ENCODE assay signal across 8 mouse cellular contexts in the genomic region with DNA sequence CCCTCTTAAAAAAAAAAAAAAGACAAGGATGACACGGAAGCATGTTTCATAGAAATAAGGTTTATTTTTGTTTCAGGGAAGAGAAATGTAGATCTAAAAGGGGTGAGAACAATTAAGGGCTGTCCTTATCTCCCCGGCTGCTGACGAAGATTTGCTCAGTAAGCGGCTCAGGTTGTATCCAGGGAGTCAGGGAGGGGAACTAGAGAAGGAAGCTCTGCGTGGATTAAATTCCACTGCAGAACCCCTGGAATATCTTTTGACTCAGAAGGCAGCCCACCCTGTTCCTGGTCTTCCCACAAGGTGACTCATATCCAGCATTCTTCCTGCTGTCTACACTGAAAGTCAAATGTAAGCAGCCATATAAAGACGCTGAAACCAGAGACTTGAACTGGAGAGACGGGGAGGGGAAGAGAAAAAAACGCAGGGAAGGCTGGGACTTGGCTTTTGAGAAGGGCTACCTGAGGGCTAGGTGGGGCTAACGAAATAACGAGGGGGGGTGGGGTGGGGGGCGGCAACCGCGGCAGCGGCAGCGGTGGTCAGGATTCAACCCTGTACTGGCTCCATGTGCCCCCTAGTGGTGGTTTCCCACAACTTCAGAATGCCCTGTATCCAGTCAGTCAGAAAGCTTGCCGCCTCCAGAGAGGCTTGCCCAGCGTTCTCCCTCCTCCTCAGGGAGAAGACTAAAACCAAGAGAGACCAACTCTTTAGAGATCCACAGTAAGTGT. TPM values are rescaled to one million over a fixed set of nuclear protein-coding genes. Genes with fewer than 3 reads are reported as not detected.
A peak's percentile ranks its signal among the peaks of the same experiment; 100 is the strongest.
DNase-seq lines count a peak whose midpoint lies in the region; ATAC-seq and TF ChIP-seq lines count a peak whose summit lies in the region.

No protein-coding gene starts in this region.

- WGBS in heart, postnatal 0 days: 5% methylated on average over 17 of the region's 17 CpGs
- 6% methylated on average over 17 of the region's 17 CpGs for WGBS in lung, adult 2 months
- 21% methylated on average over 17 of the region's 17 CpGs for WGBS in neural tube, embryonic 14.5 days

- no peak for TF ChIP-seq POLR2A in brain, embryonic 14.5 days (IDR thresholded peaks at IDR 0.05; ENCODE audit: borderline replicate concordance, extremely low read depth, insufficient read depth, insufficient read length, poor library complexity, severe bottlenecking)
- TF ChIP-seq POLR2A in lung, adult 2 months (IDR thresholded peaks at IDR 0.05; ENCODE audit: borderline replicate concordance, extremely low read depth, low read depth, low read length): no peak

- peaks cover 11% of the 10 kb centered on the region for H3K9me3 ChIP-seq in erythroblast, embryonic 14.5 days (ENCODE audit: control insufficient read depth, low read length)
- H3K9me3 ChIP-seq in heart, postnatal 0 days (replicated peaks; ENCODE audit: control insufficient read depth, low read length): peaks cover 10% of the 10 kb centered on the region
- no peaks in the 10 kb centered on the region for H3K9me3 ChIP-seq in neural tube, embryonic 14.5 days (ENCODE audit: control insufficient read depth, low read length)

- ATAC-seq in heart, postnatal 0 days (ENCODE audit: insufficient read depth, low read depth): peak; percentile 64; the same call in 1 of the 2 replicates
- ATAC-seq in neural tube, embryonic 14.5 days (ENCODE audit: low read depth): peak; percentile 78; the same call in 1 of the 2 replicates

- H3K4me1 ChIP-seq in erythroblast, embryonic 14.5 days (ENCODE audit: control insufficient read depth): peaks cover 16% of the 10 kb centered on the region
- H3K4me1 ChIP-seq in heart, postnatal 0 days (ENCODE audit: control insufficient read depth, insufficient read depth): no peaks in the 10 kb centered on the region
- H3K4me1 ChIP-seq in lung, adult 2 months (ENCODE audit: control insufficient read depth, insufficient read depth, low read length): no peaks in the 10 kb centered on the region
- no peaks in the 10 kb centered on the region; the same call in 1 of the 2 replicates for H3K4me1 ChIP-seq in neural tube, embryonic 14.5 days (ENCODE audit: control insufficient read depth, insufficient read depth, low read length)

- no peaks in the 10 kb centered on the region; the same call in 1 of the 2 replicates for H3K27me3 ChIP-seq in erythroblast, embryonic 14.5 days (ENCODE audit: control insufficient read depth)
- H3K27me3 ChIP-seq in heart, postnatal 0 days (ENCODE audit: control insufficient read depth, insufficient read depth, low read length): 0 out of 2 replicates have a peak, but pooled peaks cover 4% of the 10 kb centered on the region
- H3K27me3 ChIP-seq in neural tube, embryonic 14.5 days (ENCODE audit: control insufficient read depth, insufficient read depth, low read length): no peaks in the 10 kb centered on the region

- TF ChIP-seq CTCF in brain, embryonic 14.5 days (IDR thresholded peaks at IDR 0.05; ENCODE audit: borderline replicate concordance, extremely low read depth, insufficient read depth, insufficient read length): peak; percentile 77
- peak; percentile 60 for TF ChIP-seq CTCF in heart, postnatal 0 days (IDR thresholded peaks at IDR 0.05; ENCODE audit: low read depth)
- TF ChIP-seq CTCF in lung, adult 2 months (IDR thresholded peaks at IDR 0.05; ENCODE audit: insufficient read depth, low read length): peak; percentile 59

- peak overlapping the region; percentile 54 for H3K4me2 ChIP-seq in heart, postnatal 0 days (ENCODE audit: low read depth, low read length)
- peak overlapping the region; percentile 30; the same call in 1 of the 2 replicates for H3K4me2 ChIP-seq in neural tube, embryonic 14.5 days (ENCODE audit: low read depth, low read length)

- no peak for TF ChIP-seq EP300 in heart, postnatal 0 days (IDR thresholded peaks at IDR 0.05; ENCODE audit: low read depth)

- no peaks in the 10 kb centered on the region for H3K36me3 ChIP-seq in erythroblast, embryonic 14.5 days (ENCODE audit: control insufficient read depth)
- no peaks in the 10 kb centered on the region for H3K36me3 ChIP-seq in heart, postnatal 0 days (replicated peaks; ENCODE audit: control insufficient read depth, insufficient read depth, low read length)
- peaks cover 39% of the 10 kb centered on the region for H3K36me3 ChIP-seq in neural tube, embryonic 14.5 days (ENCODE audit: control insufficient read depth, insufficient read depth, low read length)

- peak; percentile 93 for DNase-seq in ES-CJ7 (ENCODE audit: low read depth, low spot score)
- DNase-seq in brain, embryonic 14.5 days (ENCODE audit: low read depth): peak; percentile 78
- DNase-seq in heart, postnatal 0 days (ENCODE audit: low spot score): peak; percentile 42
- DNase-seq in kidney, postnatal 4 days: peak; percentile 80 to 85
- peak; percentile 49 for DNase-seq in lung, adult 2 months
- DNase-seq in thymus, postnatal 14 days: peak; percentile 78

- H3K27ac ChIP-seq in heart, postnatal 0 days (ENCODE audit: low read depth): no peak overlapping the region
- no peak overlapping the region for H3K27ac ChIP-seq in neural tube, embryonic 14.5 days (ENCODE audit: low read depth, low read length)

- peak overlapping the region; percentile 6; the same call in 1 of the 2 replicates for H3K9ac ChIP-seq in heart, postnatal 0 days (replicated peaks; ENCODE audit: low read depth, low read length)
- no peak overlapping the region; the same call in 1 of the 2 replicates for H3K9ac ChIP-seq in neural tube, embryonic 14.5 days (replicated peaks; ENCODE audit: low read depth, low read length)

- H3K4me3 ChIP-seq in erythroblast, embryonic 14.5 days (replicated peaks): peak overlapping the region; percentile 30
- peak overlapping the region; percentile 25 for H3K4me3 ChIP-seq in heart, postnatal 0 days (ENCODE audit: low read depth, low read length)
- no peak overlapping the region for H3K4me3 ChIP-seq in lung, adult 2 months (replicated peaks; ENCODE audit: extremely low read depth, low read depth, low read length)
- H3K4me3 ChIP-seq in neural tube, embryonic 14.5 days (ENCODE audit: low read depth, low read length): no peak overlapping the region

RNA-seq across cellular contexts. Expression of gene Def8, which starts 1.1 kb away (rescaled TPM):
- polyA plus RNA-seq in brain, embryonic 14.5 days (2012; rRNA removed): 53.2 and 55.5 TPM in 2 replicates
- 0.29 and 0.52 TPM in 2 replicates for polyA plus RNA-seq in erythroblast, embryonic 14.5 days (2012)
- total RNA-seq in heart, postnatal 0 days (2014; rRNA removed; ENCODE audit: low replicate concordance): 35.6 and 91.5 TPM in 2 replicates
- polyA plus RNA-seq in heart, postnatal 0 days (2015; fragmentation: Nextera tagmentation; extraction: Ambion mirVana): 28.3 and 30.9 TPM in 2 replicates
- 23.0 and 30.9 TPM in 2 replicates for polyA plus RNA-seq in lung, adult 2 months (2012; rRNA removed)
- polyA plus RNA-seq in neural tube, embryonic 14.5 days (2014; fragmentation: Nextera tagmentation; extraction: Ambion mirVana): 47.4 and 52.8 TPM in 2 replicates

RNA-seq across cellular contexts. Expression of gene Tubb3, which starts 11.0 kb away (rescaled TPM):
- polyA plus RNA-seq in brain, embryonic 14.5 days (2012; rRNA removed): 3,325 and 3,474 TPM in 2 replicates
- 0.02 and 0.09 TPM in 2 replicates for polyA plus RNA-seq in erythroblast, embryonic 14.5 days (2012)
- total RNA-seq in heart, postnatal 0 days (2014; rRNA removed; ENCODE audit: low replicate concordance): 1.8 and 6.1 TPM in 2 replicates
- polyA plus RNA-seq in heart, postnatal 0 days (2015; fragmentation: Nextera tagmentation; extraction: Ambion mirVana): 0.40 and 1.3 TPM in 2 replicates
- 1.2 and 1.4 TPM in 2 replicates for polyA plus RNA-seq in lung, adult 2 months (2012; rRNA removed)
- polyA plus RNA-seq in neural tube, embryonic 14.5 days (2014; fragmentation: Nextera tagmentation; extraction: Ambion mirVana): 1,600 and 1,632 TPM in 2 replicates

RNA-seq across cellular contexts. Expression of gene Mc1r, which starts 15.3 kb away (rescaled TPM):
- 0.05 and 0.08 TPM in 2 replicates for polyA plus RNA-seq in brain, embryonic 14.5 days (2012; rRNA removed)
- 0.01 TPM in 1 of 2 replicates, not detected in the other for polyA plus RNA-seq in erythroblast, embryonic 14.5 days (2012)
- total RNA-seq in heart, postnatal 0 days (2014; rRNA removed; ENCODE audit: low replicate concordance): not detected in 2 replicates
- polyA plus RNA-seq in heart, postnatal 0 days (2015; fragmentation: Nextera tagmentation; extraction: Ambion mirVana): not detected in 2 replicates
- not detected in 2 replicates for polyA plus RNA-seq in lung, adult 2 months (2012; rRNA removed)
- polyA plus RNA-seq in neural tube, embryonic 14.5 days (2014; fragmentation: Nextera tagmentation; extraction: Ambion mirVana): 0.22 and 0.33 TPM in 2 replicates

RNA-seq across cellular contexts. Expression of gene Tcf25, which starts 48.7 kb away (rescaled TPM):
- 313 and 402 TPM in 2 replicates for polyA plus RNA-seq in brain, embryonic 14.5 days (2012; rRNA removed)
- polyA plus RNA-seq in erythroblast, embryonic 14.5 days (2012): 3.5 and 3.7 TPM in 2 replicates
- total RNA-seq in heart, postnatal 0 days (2014; rRNA removed; ENCODE audit: low replicate concordance): 172 and 193 TPM in 2 replicates
- 123 and 127 TPM in 2 replicates for polyA plus RNA-seq in heart, postnatal 0 days (2015; fragmentation: Nextera tagmentation; extraction: Ambion mirVana)
- 150 and 188 TPM in 2 replicates for polyA plus RNA-seq in lung, adult 2 months (2012; rRNA removed)
- polyA plus RNA-seq in neural tube, embryonic 14.5 days (2014; fragmentation: Nextera tagmentation; extraction: Ambion mirVana): 379 and 405 TPM in 2 replicates

RNA-seq across cellular contexts. Expression of gene Afg3l1, which starts 55.5 kb away (rescaled TPM):
- 31.8 and 35.3 TPM in 2 replicates for polyA plus RNA-seq in brain, embryonic 14.5 days (2012; rRNA removed)
- polyA plus RNA-seq in erythroblast, embryonic 14.5 days (2012): 1.6 and 1.7 TPM in 2 replicates
- 16.7 and 31.6 TPM in 2 replicates for total RNA-seq in heart, postnatal 0 days (2014; rRNA removed; ENCODE audit: low replicate concordance)
- polyA plus RNA-seq in heart, postnatal 0 days (2015; fragmentation: Nextera tagmentation; extraction: Ambion mirVana): 39.9 and 41.2 TPM in 2 replicates
- polyA plus RNA-seq in lung, adult 2 months (2012; rRNA removed): 13.0 and 21.4 TPM in 2 replicates
- polyA plus RNA-seq in neural tube, embryonic 14.5 days (2014; fragmentation: Nextera tagmentation; extraction: Ambion mirVana): 35.2 and 40.6 TPM in 2 replicates

Comparison
In these comparisons a context has a peak if more than half of its experiments do, and no peak if none do; other contexts are left out.
1. DNase-seq: peak in every context shown above with its lines; median percentile 93 in ES-CJ7; 82 in kidney, postnatal 4 days; 78 in brain, embryonic 14.5 days; 78 in thymus, postnatal 14 days; 49 in lung, adult 2 months; 42 in heart, postnatal 0 days.
2. H3K4me3 ChIP-seq: peak in erythroblast, embryonic 14.5 days (single experiment) and heart, postnatal 0 days (single experiment); none in lung, adult 2 months (single experiment) and neural tube, embryonic 14.5 days (single experiment).
3. RNA of gene Def8, which starts 1.1 kb away (polyA plus RNA-seq): 53.2 to 55.5 TPM in brain, embryonic 14.5 days, 47.4 to 52.8 TPM in neural tube, embryonic 14.5 days, 28.3 to 30.9 TPM in heart, postnatal 0 days and 23.0 to 30.9 TPM in lung, adult 2 months; 0.29 to 0.52 TPM in erythroblast, embryonic 14.5 days; every median in the first group is over 10 times any median in the second.
4. RNA of gene Tubb3, which starts 11.0 kb away (polyA plus RNA-seq): 3,325 to 3,474 TPM in brain, embryonic 14.5 days and 1,600 to 1,632 TPM in neural tube, embryonic 14.5 days; 1.2 to 1.4 TPM in lung, adult 2 months, 0.40 to 1.3 TPM in heart, postnatal 0 days and 0.02 to 0.09 TPM in erythroblast, embryonic 14.5 days; every median in the first group is over 100 times any median in the second.
5. Peak in every context shown above with its lines, with median percentiles within 50 percentile points of each other: CTCF ChIP-seq.